ENCODE assay signal across 11 mouse cellular contexts in genomic region chr13:53454794-53455672, GRCm38 (mm10). TPM values are rescaled to one million over a fixed set of nuclear protein-coding genes. Genes with fewer than 3 reads are reported as not detected.
DNase-seq lines count a peak whose midpoint lies in the region; ATAC-seq lines count a peak whose summit lies in the region.
"Had no signal": no experiment of that assay in that cellular context is flagged by ENCODE, and none has a peak within 500 bp of the region (broad histone marks: within the 10 kb centered on the region; RNA-seq: fewer than 3 reads in every experiment).

No protein-coding gene starts in this region.

- intact Hi-C loops in heart, postnatal 14 days (cut with DNase I): no loop called here
- intact Hi-C loops in left cerebral cortex, postnatal 10 days (cut with DNase I): no loop called here

- no peaks in the 10 kb centered on the region for H3K36me3 ChIP-seq in heart, embryonic 14.5 days (ENCODE audit: control insufficient read depth, insufficient read depth, low read length)
- no peaks in the 10 kb centered on the region for H3K36me3 ChIP-seq in forebrain, embryonic 16.5 days (ENCODE audit: control insufficient read depth, insufficient read depth)
- no peaks in the 10 kb centered on the region for H3K36me3 ChIP-seq in midbrain, embryonic 12.5 days

- no peak for ATAC-seq in heart, embryonic 14.5 days (ENCODE audit: insufficient number of reproducible peaks, insufficient read depth, low FRiP score, low read depth)
- peak; percentile 52; the same call in 1 of the 2 replicates for ATAC-seq in forebrain, embryonic 16.5 days
- peak; percentile 87 for ATAC-seq in midbrain, embryonic 12.5 days (ENCODE audit: low FRiP score, low read depth)

- no peak for DNase-seq in heart, postnatal 14 days
- DNase-seq in embryo, embryonic 11 days: peak; percentile 69
- no peak for DNase-seq in left cerebral cortex, postnatal 10 days (ENCODE audit: extremely low spot score in 1 of 2, low spot score in 2 of 2)
- no peak for DNase-seq in layer of hippocampus, adult 9-10 months (ENCODE audit: low spot score)
- DNase-seq in thymus, postnatal 10 days (ENCODE audit: low spot score in 2 of 2): no peak
- DNase-seq: adrenal gland, adult 8-10 months had no signal

- peak overlapping the region in 1 of 2 experiments; percentile 16; a peak in 1 of 4 replicates for H3K27ac ChIP-seq in heart, embryonic 14.5 days (replicated peaks in 1 of 2; ENCODE audit: control insufficient read depth in 1 of 2, insufficient read depth in 1 of 2, low read depth in 2 of 2, low read length in 2 of 2)
- no peak overlapping the region for H3K27ac ChIP-seq in forebrain, embryonic 16.5 days (ENCODE audit: low read length)
- peak overlapping the region; percentile 60 for H3K27ac ChIP-seq in midbrain, embryonic 12.5 days (replicated peaks)

- peaks cover 2 to 5% of the 10 kb centered on the region in 2 experiments; a peak in 2 of 4 replicates for H3K4me1 ChIP-seq in heart, embryonic 14.5 days (ENCODE audit: control insufficient read depth in 2 of 2, insufficient read depth in 2 of 2, low read length in 2 of 2)
- peaks cover 9% of the 10 kb centered on the region for H3K4me1 ChIP-seq in forebrain, embryonic 16.5 days (replicated peaks; ENCODE audit: control insufficient read depth, insufficient read depth, low read length)
- H3K4me1 ChIP-seq in midbrain, embryonic 12.5 days: peaks cover 23% of the 10 kb centered on the region; the same call in 1 of the 2 replicates

- H3K9me3 ChIP-seq in heart, embryonic 14.5 days (ENCODE audit: control insufficient read depth, low read length): no peaks in the 10 kb centered on the region
- H3K9me3 ChIP-seq in forebrain, embryonic 16.5 days (ENCODE audit: control insufficient read depth, low read length): no peaks in the 10 kb centered on the region
- no peaks in the 10 kb centered on the region for H3K9me3 ChIP-seq in midbrain, embryonic 12.5 days

- peak overlapping the region; percentile 39 to 40 for H3K4me3 ChIP-seq in heart, embryonic 14.5 days (ENCODE audit: control insufficient read depth in 1 of 2, insufficient read depth in 1 of 2, low read depth in 1 of 2, low read length in 2 of 2)
- peak overlapping the region; percentile 39 for H3K4me3 ChIP-seq in forebrain, embryonic 16.5 days (replicated peaks; ENCODE audit: low read length)
- H3K4me3 ChIP-seq in midbrain, embryonic 12.5 days: peak overlapping the region; percentile 28

- H3K9ac ChIP-seq in heart, embryonic 14.5 days (ENCODE audit: low read length): peak overlapping the region; percentile 60
- peak overlapping the region; percentile 57 for H3K9ac ChIP-seq in forebrain, embryonic 16.5 days (replicated peaks; ENCODE audit: low read depth, low read length)
- peak overlapping the region; percentile 28; the same call in 1 of the 2 replicates for H3K9ac ChIP-seq in midbrain, embryonic 12.5 days (replicated peaks)

- peak overlapping the region; percentile 77 for H3K4me2 ChIP-seq in heart, embryonic 14.5 days (ENCODE audit: low read length)
- peak overlapping the region; percentile 66 for H3K4me2 ChIP-seq in forebrain, embryonic 16.5 days (ENCODE audit: low read length)
- H3K4me2 ChIP-seq in midbrain, embryonic 12.5 days (replicated peaks): peak overlapping the region; percentile 52

- 5% methylated on average over 21 of the region's 21 CpGs for WGBS in heart, embryonic 14.5 days
- WGBS in forebrain, embryonic 16.5 days: 3% methylated on average over 21 of the region's 21 CpGs
- under 1% methylated on average over 21 of the region's 21 CpGs for WGBS in midbrain, embryonic 12.5 days

- H3K27me3 ChIP-seq in heart, embryonic 14.5 days (ENCODE audit: control insufficient read depth, insufficient read depth, low read length): peaks cover 27% of the 10 kb centered on the region
- H3K27me3 ChIP-seq in forebrain, embryonic 16.5 days (replicated peaks; ENCODE audit: control insufficient read depth, insufficient read depth, low read length): peaks cover 23% of the 10 kb centered on the region
- peaks cover 83% of the 10 kb centered on the region for H3K27me3 ChIP-seq in midbrain, embryonic 12.5 days

RNA-seq across cellular contexts. Expression of gene Msx2, which starts 17.8 kb away (rescaled TPM):
- 2.8 and 3.0 TPM in 2 replicates for polyA plus RNA-seq in heart, embryonic 14.5 days (2014; fragmentation: Nextera tagmentation; extraction: Ambion mirVana)
- total RNA-seq in heart, postnatal 14 days (2021): under 1 TPM; 0.65 to 0.71 TPM
- polyA plus RNA-seq in forebrain, embryonic 16.5 days (2015; fragmentation: Nextera tagmentation; extraction: Ambion mirVana): 0.38 and 0.41 TPM in 2 replicates
- polyA plus RNA-seq in midbrain, embryonic 12.5 days (2016; fragmentation: Nextera tagmentation; extraction: Ambion mirVana): 23.7 and 36.4 TPM in 2 replicates
- total RNA-seq in left cerebral cortex, postnatal 10 days (2021): under 1 TPM; 0.30 to 0.59 TPM
- polyA plus RNA-seq: large intestine, adult 2 months; small intestine, adult 2 months had no signal
